Mouse (Mus musculus): Measurements from ENCODE around the gene Junb.

- TF ChIP-seq CTCF (conservative IDR thresholded peaks at IDR 0.05; ENCODE audit: low read length) (no peak), POU5F1 (IDR thresholded peaks at IDR 0.05; ENCODE audit: borderline replicate concordance, low read length) (no peak), NANOG (IDR thresholded peaks at IDR 0.05; ENCODE audit: borderline replicate concordance, low read length) (no peak)
Observed at GRCm38 (mm10) chr8:84965731-84966291, 12.7 kb downstream of the Junb start.

All from E14TG2a.4 (cell line).